Mouse (Mus musculus) inflammation-experienced regulatory T-cells, adult 6 months (primary cell): ENCODE measurements around the gene Minos1. TPM values are rescaled to one million over a fixed set of nuclear protein-coding genes. Genes with fewer than 3 reads are reported as not detected.

Experiments
- ATAC-seq: one replicate; pipeline ENCODE4 v1.8.0; 2017
- polyA plus RNA-seq, 3 experiments: library from polyadenylated mRNA; unstranded; fragments of 100-300 nt; shearing (Covaris generic); gene quantifications; one replicate each; pipeline ENCODE4 v1.2.1; 2017

Minos1 gene
- polyA plus RNA-seq, 3 experiments from 2014 or later = 341 to 392 (median 352) TPM

- no peak for ATAC-seq
Observed at GRCm38 (mm10) chr4:139092356-139093195, 38.3 kb downstream of the Minos1 start, which contains the start of gene Nbl1. Gene Nbl1 (minus strand): TSS chr4:139092993.

- ATAC-seq = no peak
Observed at GRCm38 (mm10) chr4:139091478-139092355, 39.2 kb downstream of the Minos1 start.

- no peak for ATAC-seq
Observed at GRCm38 (mm10) chr4:139091066-139091465, 39.8 kb downstream of the Minos1 start.

- ATAC-seq = no peak
Observed at GRCm38 (mm10) chr4:139090303-139090940, 40.5 kb downstream of the Minos1 start.

GRCm38 (mm10) chr4:139088982-139089671, 41.8 kb downstream of the Minos1 start:
- no peak for ATAC-seq

GRCm38 (mm10) chr4:139086984-139087383, 43.9 kb downstream of the Minos1 start:
- peak; percentile 88 for ATAC-seq

GRCm38 (mm10) chr4:139086037-139086436, 44.9 kb downstream of the Minos1 start:
- ATAC-seq = peak; percentile 60

GRCm38 (mm10) chr4:139085337-139085736, 45.6 kb downstream of the Minos1 start:
- ATAC-seq = no peak

GRCm38 (mm10) chr4:139082790-139083564, 47.9 kb downstream of the Minos1 start:
- ATAC-seq = no peak

- ATAC-seq = no peak
Observed at GRCm38 (mm10) chr4:139081270-139081931, 49.5 kb downstream of the Minos1 start.

GRCm38 (mm10) chr4:139080259-139080658, 50.7 kb downstream of the Minos1 start:
- no peak for ATAC-seq

- no peak for ATAC-seq
Observed at GRCm38 (mm10) chr4:139079439-139079838, 51.5 kb downstream of the Minos1 start.

- no peak for ATAC-seq
Observed at GRCm38 (mm10) chr4:139078726-139079125, 52.2 kb downstream of the Minos1 start.

- no peak for ATAC-seq
Observed at GRCm38 (mm10) chr4:139078313-139078712, 52.6 kb downstream of the Minos1 start.

GRCm38 (mm10) chr4:139075915-139076314, 55.0 kb downstream of the Minos1 start:
- no peak for ATAC-seq

GRCm38 (mm10) chr4:139075041-139075711, 55.7 kb downstream of the Minos1 start, which contains the start of gene Htr6:
Gene Htr6 (minus strand): TSS chr4:139075570.
- ATAC-seq = no peak

- ATAC-seq = no peak
Observed at GRCm38 (mm10) chr4:139074060-139074459, 56.9 kb downstream of the Minos1 start.

- ATAC-seq = no peak
Observed at GRCm38 (mm10) chr4:139068287-139068686, 62.6 kb downstream of the Minos1 start.

- no peak for ATAC-seq
Observed at GRCm38 (mm10) chr4:139064831-139065230, 66.1 kb downstream of the Minos1 start.

- ATAC-seq = no peak
Observed at GRCm38 (mm10) chr4:139059569-139059968, 71.3 kb downstream of the Minos1 start.
